Mouse (Mus musculus): ENCODE results near the gene Eif3g.
A peak's percentile ranks its signal among the peaks of the same experiment; 100 is the strongest.

Eif3g gene

GRCm38 (mm10) chr9:20888386-20888765 lies 10.0 kb downstream of the Eif3g start:
- no peak for DNase-seq (ENCODE audit: low spot score)

GRCm38 (mm10) chr9:20887704-20888385 lies 10.6 kb downstream of the Eif3g start, which contains the start of gene Ppan:
TSS of gene Ppan (plus strand) at chr9:20888175.
- DNase-seq (ENCODE audit: low spot score) = peak; percentile 94

GRCm38 (mm10) chr9:20887191-20887590 lies 11.2 kb downstream of the Eif3g start:
- no peak for DNase-seq (ENCODE audit: low spot score)

GRCm38 (mm10) chr9:20886563-20886962 lies 11.9 kb downstream of the Eif3g start:
- DNase-seq (ENCODE audit: low spot score) = no peak

- DNase-seq (ENCODE audit: low spot score) = no peak
Measured at GRCm38 (mm10) chr9:20879097-20879792, 19.2 kb downstream of the Eif3g start, which contains the start of gene Angptl6. TSS of gene Angptl6 (minus strand) at chr9:20879727.

GRCm38 (mm10) chr9:20878710-20879065 lies 19.7 kb downstream of the Eif3g start:
- no peak for DNase-seq (ENCODE audit: low spot score)

GRCm38 (mm10) chr9:20878041-20878709 lies 20.2 kb downstream of the Eif3g start:
- peak; percentile 100 for DNase-seq (ENCODE audit: low spot score)

- no peak for DNase-seq (ENCODE audit: low spot score)
Measured at GRCm38 (mm10) chr9:20877118-20878040, 21.0 kb downstream of the Eif3g start.

- no peak for DNase-seq (ENCODE audit: low spot score)
Measured at GRCm38 (mm10) chr9:20876318-20877117, 21.9 kb downstream of the Eif3g start.

GRCm38 (mm10) chr9:20875021-20875790 lies 23.2 kb downstream of the Eif3g start:
- DNase-seq (ENCODE audit: low spot score) = no peak

- DNase-seq (ENCODE audit: low spot score) = no peak
Measured at GRCm38 (mm10) chr9:20873521-20873920, 24.9 kb downstream of the Eif3g start.

GRCm38 (mm10) chr9:20872991-20873390 lies 25.4 kb downstream of the Eif3g start:
- no peak for DNase-seq (ENCODE audit: low spot score)

- DNase-seq (ENCODE audit: low spot score) = no peak
Measured at GRCm38 (mm10) chr9:20870211-20871173, 27.9 kb downstream of the Eif3g start.

- DNase-seq (ENCODE audit: low spot score) = no peak
Measured at GRCm38 (mm10) chr9:20869246-20869645, 29.2 kb downstream of the Eif3g start.

GRCm38 (mm10) chr9:20868448-20869001 lies 29.9 kb downstream of the Eif3g start, which contains the start of gene A230050P20Rik:
TSS of gene A230050P20Rik (plus strand) at chr9:20868642.
- DNase-seq (ENCODE audit: low spot score) = peak; percentile 50

GRCm38 (mm10) chr9:20866879-20867278 lies 31.5 kb downstream of the Eif3g start:
- DNase-seq (ENCODE audit: low spot score) = no peak

- no peak for DNase-seq (ENCODE audit: low spot score)
Measured at GRCm38 (mm10) chr9:20862225-20862624, 36.2 kb downstream of the Eif3g start.

- DNase-seq (ENCODE audit: low spot score) = no peak
Measured at GRCm38 (mm10) chr9:20861821-20862220, 36.6 kb downstream of the Eif3g start.

- DNase-seq (ENCODE audit: low spot score) = no peak
Measured at GRCm38 (mm10) chr9:20859926-20860325, 38.5 kb downstream of the Eif3g start.
